Mouse (Mus musculus): ENCODE data around the gene Serpinb1b. TPM values are rescaled to one million over a fixed set of nuclear protein-coding genes. Genes with fewer than 3 reads are reported as not detected.

Serpinb1b gene
- total RNA-seq, 2 experiments from 2014 or later: 0.07 TPM; not detected in 1

GRCm38 (mm10) chr13:33090546-33090945 lies 12.2 kb downstream of the Serpinb1b start:
- ATAC-seq (ENCODE audit: poor library complexity, severe bottlenecking): no peak

- no peak for ATAC-seq (ENCODE audit: poor library complexity, severe bottlenecking)
Observed at GRCm38 (mm10) chr13:33091306-33091705, 12.9 kb downstream of the Serpinb1b start.

- ATAC-seq (ENCODE audit: poor library complexity, severe bottlenecking): no peak
Observed at GRCm38 (mm10) chr13:33095575-33095974, 17.2 kb downstream of the Serpinb1b start.

- ATAC-seq (ENCODE audit: poor library complexity, severe bottlenecking): no peak
Observed at GRCm38 (mm10) chr13:33105626-33106025, 27.3 kb downstream of the Serpinb1b start.

GRCm38 (mm10) chr13:33113054-33113453 lies 34.7 kb downstream of the Serpinb1b start:
- ATAC-seq (ENCODE audit: poor library complexity, severe bottlenecking): no peak

- no peak for ATAC-seq (ENCODE audit: poor library complexity, severe bottlenecking)
Observed at GRCm38 (mm10) chr13:33137717-33138116, 59.3 kb downstream of the Serpinb1b start.

- ATAC-seq (ENCODE audit: poor library complexity, severe bottlenecking): no peak
Observed at GRCm38 (mm10) chr13:33141435-33141834, 63.1 kb downstream of the Serpinb1b start.

Other genes with a start within 250 kb of the Serpinb1b start
- gene Serpinb1a, start 227.4 kb upstream of the Serpinb1b start, total RNA-seq (2015): 147 and 163 TPM in 2 replicates
- 189 and 208 TPM in 2 replicates for gene Serpinb1a, start 227.4 kb upstream of the Serpinb1b start, total RNA-seq (2017)
- not detected in 2 replicates for gene Serpinb1c, start 180.4 kb upstream of the Serpinb1b start, total RNA-seq (2015)
- not detected in 2 replicates for gene Serpinb1c, start 180.4 kb upstream of the Serpinb1b start, total RNA-seq (2017)
- gene Serpinb6b, start 113.4 kb upstream of the Serpinb1b start, total RNA-seq (2015): 1.6 and 1.7 TPM in 2 replicates
- gene Serpinb6b, start 113.4 kb upstream of the Serpinb1b start, total RNA-seq (2017): 1.9 and 7.2 TPM in 2 replicates
- gene Serpinb9, start 75.3 kb upstream of the Serpinb1b start, total RNA-seq (2015): 2.7 and 4.2 TPM in 2 replicates
- gene Serpinb9, start 75.3 kb upstream of the Serpinb1b start, total RNA-seq (2017): 1.9 TPM in 2 replicates
- 0.27 TPM in 1 of 2 replicates, not detected in the other for gene Serpinb9b, start 51.2 kb upstream of the Serpinb1b start, total RNA-seq (2015)
- gene Serpinb9b, start 51.2 kb upstream of the Serpinb1b start, total RNA-seq (2017): not detected in 2 replicates
- not detected in 2 replicates for gene Serpinb9c, start 81.2 kb downstream of the Serpinb1b start, total RNA-seq (2015)
- not detected in 2 replicates for gene Serpinb9c, start 81.2 kb downstream of the Serpinb1b start, total RNA-seq (2017)
- gene Serpinb9d, start 114.4 kb downstream of the Serpinb1b start, total RNA-seq (2015): not detected in 2 replicates
- not detected in 2 replicates for gene Serpinb9d, start 114.4 kb downstream of the Serpinb1b start, total RNA-seq (2017)
- gene Serpinb9e, start 171.0 kb downstream of the Serpinb1b start, total RNA-seq (2015): not detected in 2 replicates
- not detected in 2 replicates for gene Serpinb9e, start 171.0 kb downstream of the Serpinb1b start, total RNA-seq (2017)
- not detected in 2 replicates for gene Serpinb9f, start 245.5 kb downstream of the Serpinb1b start, total RNA-seq (2015)
- gene Serpinb9f, start 245.5 kb downstream of the Serpinb1b start, total RNA-seq (2017): not detected in 2 replicates

All from megakaryocyte, adult 5-6 weeks (primary cell).